Mouse (Mus musculus) lung, embryonic 16.5 days (tissue): ENCODE data around the gene Cope. TPM values are rescaled to one million over a fixed set of nuclear protein-coding genes. Genes with fewer than 3 reads are reported as not detected.

ENCODE experiments used
- ATAC-seq: fragments of 200-750 bp; cut with Nextera tagmentation; 2 replicates; pipeline ENCODE4 v1.8.0; 2017; ENCODE audit warnings: low read depth, mild to moderate bottlenecking, moderate library complexity
- H3K27ac ChIP-seq: fragments of 300-500 bp; sonication (generic); 2 replicates; pipeline ENCODE4 v1.5.1; 2014; ENCODE audit warnings: mild to moderate bottlenecking, control low read depth, low read length
- H3K27me3 ChIP-seq: fragments of 300-500 bp; sonication (generic); 2 replicates; pipeline ENCODE4 v1.6.1; 2014; ENCODE audit warnings: low read depth, low read length, mixed read lengths; ENCODE audit not compliant: control insufficient read depth, insufficient read depth
- H3K36me3 ChIP-seq: fragments of 300-500 bp; sonication (generic); 2 replicates; pipeline ENCODE4 v1.6.1; 2014; ENCODE audit warnings: low read length; ENCODE audit not compliant: control insufficient read depth, insufficient read depth
- H3K4me1 ChIP-seq: fragments of 300-500 bp; sonication (generic); replicated peaks from 2 replicates; pipeline ENCODE4 v1.6.1; 2014; ENCODE audit warnings: low read length, mixed read lengths; ENCODE audit not compliant: control insufficient read depth, insufficient read depth
- H3K4me2 ChIP-seq: fragments of 300-500 bp; sonication (generic); 2 replicates; pipeline ENCODE4 v1.6.1; 2014; ENCODE audit warnings: low read depth, low read length, control low read depth
- H3K4me3 ChIP-seq: fragments of 300-500 bp; sonication (generic); 2 replicates; pipeline ENCODE4 v1.5.1; 2014; ENCODE audit warnings: mild to moderate bottlenecking, low read length, control low read depth
- H3K9ac ChIP-seq: fragments of 300-500 bp; sonication (generic); 2 replicates; pipeline ENCODE4 v1.6.1; 2014; ENCODE audit warnings: low read length, control low read depth
- H3K9me3 ChIP-seq: fragments of 300-500 bp; sonication (generic); 2 replicates; pipeline ENCODE4 v1.6.1; 2016; ENCODE audit warnings: low read length; ENCODE audit not compliant: control insufficient read depth
- WGBS: fragments of 180-500 bp; shearing (Covaris S2); extraction: QIAGEN DNeasy Blood & Tissue Kit; methylation state at CpG from one replicate; pipeline ENCODE4 v1.1.7; 2014; 5-methylcytosine and 5-hydroxymethylcytosine counted together
- polyA plus RNA-seq: library from polyadenylated mRNA; unstranded; fragments of >200 nt; fragmentation: Nextera tagmentation; extraction: Ambion mirVana; gene quantifications from 2 replicates; pipeline ENCODE4 v1.2.1, GENCODE M21; 2015

Gene Cope
- polyA plus RNA-seq, 1 experiment from 2014 or later = 325 TPM

DNA sequence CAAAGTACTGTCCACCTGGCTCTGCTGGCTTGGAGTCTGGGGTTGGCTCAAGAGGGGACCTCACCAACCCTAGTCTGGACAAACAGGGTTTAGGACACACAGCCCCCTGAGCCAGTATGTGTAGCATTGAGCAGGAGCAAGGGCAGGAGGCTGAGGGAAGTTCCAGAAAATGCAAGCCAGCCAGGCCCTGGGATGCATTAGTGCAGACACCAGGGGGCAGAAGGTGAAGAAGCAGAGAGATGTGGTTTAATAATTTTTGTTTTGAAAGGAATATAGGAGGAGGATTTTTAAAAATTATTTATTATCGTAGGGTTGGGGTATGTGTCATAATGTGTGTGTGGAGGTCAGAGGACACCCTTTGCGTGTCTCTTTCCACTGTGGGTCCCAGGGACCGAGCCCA, 21.4 kb downstream of the Cope start:
- Histone ChIP-seq H3K27me3 (no peaks in the 10 kb centered on the region), H3K27ac (no peak overlapping the region), H3K36me3 (no peaks in the 10 kb centered on the region), H3K4me2 (no peak overlapping the region), H3K4me1 (no peaks in the 10 kb centered on the region), H3K9me3 (no peaks in the 10 kb centered on the region), H3K9ac (no peak overlapping the region), H3K4me3 (no peak overlapping the region)
- 90% methylated on average over 3 of the region's 3 CpGs for WGBS
- no peak for ATAC-seq

DNA sequence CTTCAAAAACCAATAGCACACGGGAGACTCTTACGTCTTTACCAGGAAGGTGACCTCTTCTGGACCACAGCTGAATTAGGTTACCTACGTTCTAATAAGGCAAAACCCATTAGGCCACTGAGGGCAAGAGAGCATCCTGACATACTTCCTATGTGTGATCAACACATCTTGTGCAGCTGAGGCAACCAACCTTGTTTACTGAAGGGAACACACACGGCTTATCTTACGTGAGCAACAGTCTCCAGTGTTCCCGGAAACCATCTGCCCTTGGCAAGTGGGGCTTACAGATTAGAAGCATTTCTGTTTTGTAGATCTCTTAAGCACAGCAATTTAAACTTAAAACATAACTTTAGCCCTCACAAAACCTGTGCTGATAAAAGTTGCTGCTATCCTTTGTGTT, 25.2 kb downstream of the Cope start:
- H3K4me3 ChIP-seq = no peak overlapping the region
- no peak overlapping the region for H3K4me2 ChIP-seq
- no peak overlapping the region for H3K27ac ChIP-seq
- peaks cover 11% of the 10 kb centered on the region for H3K36me3 ChIP-seq
- H3K9ac ChIP-seq = no peak overlapping the region
- 88% methylated on average over 6 of the region's 6 CpGs for WGBS
- no peaks in the 10 kb centered on the region for H3K9me3 ChIP-seq
- no peak for ATAC-seq
- peaks cover 19% of the 10 kb centered on the region for H3K4me1 ChIP-seq
- H3K27me3 ChIP-seq = peaks cover 2% of the 10 kb centered on the region; the same call in 1 of the 2 replicates

DNA sequence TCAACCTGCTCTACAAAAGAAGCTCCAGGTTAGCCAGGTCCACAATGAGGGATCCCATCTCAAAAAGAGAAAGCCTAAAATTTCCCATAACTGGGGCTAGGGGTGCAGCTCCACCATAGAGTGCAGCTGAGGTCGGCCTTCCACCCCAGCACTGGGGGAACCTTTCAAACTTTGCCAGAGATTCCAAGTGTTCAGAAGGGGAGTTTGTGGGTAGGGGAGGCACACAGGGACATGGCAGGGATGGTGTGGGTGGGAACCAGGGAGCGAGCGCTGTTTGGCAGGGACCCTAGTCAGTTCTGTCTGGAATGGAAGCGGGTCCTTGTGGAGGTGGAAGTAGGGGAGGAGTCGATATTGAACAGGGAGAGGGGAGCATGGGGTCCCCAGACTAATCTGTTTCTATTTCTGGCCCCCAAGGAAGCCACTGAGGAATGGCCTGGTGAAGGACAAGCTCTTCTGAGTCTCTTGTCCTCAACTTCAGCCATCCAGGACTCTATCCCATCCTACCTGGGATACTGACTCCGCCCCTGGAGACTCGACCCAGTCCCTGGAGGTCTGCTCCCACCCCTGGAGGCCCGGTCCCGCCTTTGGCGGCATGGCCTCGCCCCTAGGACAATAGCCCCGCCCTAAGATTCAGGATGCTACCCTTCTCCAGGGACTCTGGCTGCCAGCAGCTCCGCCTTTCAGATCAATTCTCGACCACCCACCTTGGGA, 27.0 kb downstream of the Cope start, which contains the start of gene Gdf1:
Gene Gdf1 (plus strand): TSS at position 694 of the 711 bp plus-strand sequence.
- no peaks in the 10 kb centered on the region for H3K9me3 ChIP-seq
- peaks cover 19% of the 10 kb centered on the region for H3K4me1 ChIP-seq
- peak within 1 kb of the TSS; percentile 39 for H3K4me2 ChIP-seq
- H3K36me3 ChIP-seq = peaks cover 28% of the 10 kb centered on the region
- ATAC-seq = no peak
- no peak within 1 kb of the TSS for H3K27ac ChIP-seq
- peak within 1 kb of the TSS; percentile 12 for H3K4me3 ChIP-seq
- peaks cover 2% of the 10 kb centered on the region; the same call in 1 of the 2 replicates for H3K27me3 ChIP-seq
- 29% methylated on average over 14 of the region's 14 CpGs for WGBS
- peak within 1 kb of the TSS; percentile 47; the same call in 1 of the 2 replicates for H3K9ac ChIP-seq

DNA sequence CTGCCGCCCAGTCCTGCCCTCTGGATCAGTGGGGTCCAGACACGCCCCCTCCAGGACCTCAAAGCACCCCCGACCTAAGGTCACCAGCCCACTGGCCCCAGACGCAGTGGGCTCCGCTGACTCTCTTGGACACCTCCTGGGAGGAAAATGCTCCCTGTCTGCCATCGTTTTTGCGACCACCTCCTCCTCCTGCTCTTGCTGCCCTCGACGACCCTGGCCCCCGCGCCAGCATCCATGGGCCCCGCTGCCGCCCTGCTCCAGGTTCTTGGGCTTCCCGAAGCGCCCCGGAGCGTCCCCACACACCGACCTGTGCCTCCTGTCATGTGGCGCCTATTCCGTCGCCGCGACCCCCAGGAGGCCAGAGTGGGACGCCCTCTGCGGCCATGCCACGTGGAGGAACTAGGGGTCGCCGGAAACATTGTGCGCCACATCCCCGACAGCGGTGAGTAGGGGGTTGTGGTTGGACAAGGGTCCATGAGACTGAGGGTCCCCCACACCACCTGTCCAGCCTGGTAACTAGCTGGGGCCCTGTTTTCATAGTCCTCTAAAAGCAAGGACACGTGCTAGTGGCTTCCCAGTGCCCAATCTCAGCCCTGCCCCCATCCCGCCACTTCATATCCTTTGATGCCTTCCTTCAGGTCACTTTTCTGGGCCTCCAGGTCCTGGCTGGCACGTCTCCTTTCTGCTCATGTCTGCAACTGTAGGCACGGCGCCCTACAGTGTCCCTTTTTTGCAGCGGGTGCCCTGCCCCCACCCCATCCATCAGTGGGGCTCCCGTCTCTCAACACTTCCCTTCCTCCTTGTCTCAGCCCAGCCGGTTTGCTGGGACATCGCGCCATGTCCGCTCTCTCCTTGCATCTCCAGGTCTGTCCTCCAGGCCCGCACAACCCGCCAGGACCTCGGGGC, 27.8 kb downstream of the Cope start:
- Histone ChIP-seq H3K4me1 (peaks cover 19% of the 10 kb centered on the region), H3K9me3 (no peaks in the 10 kb centered on the region), H3K4me3 (peak overlapping the region; percentile 12), H3K4me2 (peak overlapping the region; percentile 39), H3K9ac (peak overlapping the region; percentile 47; the same call in 1 of the 2 replicates), H3K27ac (no peak overlapping the region), H3K36me3 (peaks cover 36% of the 10 kb centered on the region), H3K27me3 (peaks cover 2% of the 10 kb centered on the region; the same call in 1 of the 2 replicates)
- ATAC-seq = peak; percentile 47
- WGBS = 10% methylated on average over 45 of the region's 45 CpGs

DNA sequence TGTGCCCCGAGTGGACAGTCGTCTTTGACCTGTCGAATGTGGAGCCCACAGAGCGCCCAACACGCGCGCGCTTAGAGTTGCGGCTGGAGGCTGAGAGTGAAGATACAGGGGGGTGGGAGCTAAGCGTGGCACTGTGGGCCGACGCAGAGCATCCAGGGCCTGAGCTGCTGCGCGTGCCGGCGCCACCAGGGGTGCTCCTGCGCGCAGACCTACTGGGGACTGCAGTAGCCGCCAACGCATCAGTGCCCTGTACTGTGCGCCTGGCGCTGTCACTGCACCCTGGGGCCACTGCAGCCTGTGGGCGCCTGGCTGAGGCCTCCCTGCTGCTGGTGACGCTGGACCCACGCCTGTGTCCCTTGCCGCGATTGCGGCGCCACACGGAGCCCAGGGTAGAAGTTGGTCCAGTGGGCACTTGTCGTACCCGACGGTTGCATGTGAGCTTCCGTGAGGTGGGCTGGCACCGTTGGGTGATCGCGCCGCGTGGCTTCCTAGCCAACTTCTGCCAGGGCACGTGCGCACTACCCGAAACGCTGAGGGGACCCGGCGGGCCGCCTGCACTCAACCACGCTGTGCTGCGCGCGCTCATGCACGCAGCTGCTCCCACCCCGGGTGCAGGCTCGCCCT, 28.5 kb downstream of the Cope start:
- Histone ChIP-seq H3K4me1 (peaks cover 19% of the 10 kb centered on the region), H3K9me3 (no peaks in the 10 kb centered on the region), H3K27ac (no peak overlapping the region), H3K4me3 (peak overlapping the region; percentile 12; the same call in 1 of the 2 replicates), H3K36me3 (peaks cover 44% of the 10 kb centered on the region), H3K4me2 (peak overlapping the region; percentile 39), H3K9ac (peak overlapping the region; percentile 47; the same call in 1 of the 2 replicates), H3K27me3 (peaks cover 2% of the 10 kb centered on the region; the same call in 1 of the 2 replicates)
- ATAC-seq = peak; percentile 86
- WGBS = 31% methylated on average over 51 of the region's 53 CpGs

DNA sequence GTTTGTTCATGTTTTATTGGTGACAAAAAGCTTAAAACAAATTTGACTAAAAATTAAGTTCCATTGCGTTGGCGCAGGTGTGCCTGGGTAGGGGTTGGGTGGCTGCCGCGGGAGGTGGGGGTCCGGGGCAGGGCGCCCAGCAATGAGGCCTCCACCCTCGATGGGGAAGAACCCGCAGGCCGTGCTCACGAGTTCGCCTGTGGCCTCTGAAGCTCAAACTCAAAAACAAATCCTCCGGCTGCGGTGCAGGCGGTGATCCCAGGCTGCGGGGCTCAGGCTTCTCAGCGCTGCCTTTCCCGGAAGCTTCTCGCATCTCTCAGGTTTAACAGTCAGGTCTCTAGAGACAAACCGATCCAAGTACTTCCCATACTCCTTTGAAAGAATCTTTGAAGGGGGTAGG, 29.2 kb downstream of the Cope start:
- Histone ChIP-seq H3K9me3 (no peaks in the 10 kb centered on the region), H3K4me3 (no peak overlapping the region), H3K27ac (no peak overlapping the region), H3K4me1 (peaks cover 19% of the 10 kb centered on the region), H3K4me2 (no peak overlapping the region), H3K9ac (no peak overlapping the region), H3K27me3 (peaks cover 2% of the 10 kb centered on the region; the same call in 1 of the 2 replicates), H3K36me3 (peaks cover 51% of the 10 kb centered on the region)
- 75% methylated on average over 19 of the region's 19 CpGs for WGBS
- ATAC-seq = no peak

DNA sequence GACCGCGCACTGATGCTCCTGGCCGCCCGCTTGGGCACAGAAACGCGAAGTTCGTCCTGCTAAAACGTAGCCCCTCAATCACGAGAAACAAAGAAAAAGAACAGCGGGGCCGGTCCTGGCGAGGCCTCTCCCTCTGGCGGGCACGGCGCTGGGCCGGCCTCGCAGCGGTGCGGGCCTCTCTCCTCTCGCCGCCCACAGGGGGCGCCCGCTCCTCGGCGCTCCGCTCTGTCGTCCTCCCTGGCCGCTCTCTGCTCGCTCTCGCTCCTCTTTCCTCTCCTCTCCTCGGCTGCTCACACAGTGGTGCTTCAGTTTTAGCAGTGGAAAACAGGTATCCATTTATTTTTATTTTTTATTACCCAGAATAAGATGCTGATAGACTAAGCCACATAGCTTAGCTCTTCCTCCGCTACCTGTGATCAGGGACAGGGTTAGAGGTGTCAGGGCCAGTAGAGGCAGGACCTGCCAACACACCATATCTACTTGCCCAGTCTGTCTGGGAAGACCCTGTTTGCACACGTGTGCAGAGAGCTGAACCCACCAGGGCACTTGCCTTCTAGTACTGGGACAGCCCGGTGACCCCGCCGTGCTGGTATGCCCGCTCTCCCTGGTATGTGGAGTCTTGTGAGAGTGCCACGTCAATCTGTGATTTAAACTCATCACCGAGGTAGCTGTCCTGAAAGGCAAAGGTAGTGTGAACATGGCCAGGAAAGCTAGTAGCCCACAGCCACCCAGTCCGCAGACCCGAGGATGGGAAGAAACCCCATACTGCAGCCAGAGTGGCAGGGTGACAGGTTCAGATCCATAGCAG, 30.0 kb downstream of the Cope start:
- peak; percentile 79 for ATAC-seq
- Histone ChIP-seq H3K9me3 (no peaks in the 10 kb centered on the region), H3K27me3 (peaks cover 2% of the 10 kb centered on the region; the same call in 1 of the 2 replicates), H3K9ac (no peak overlapping the region), H3K27ac (no peak overlapping the region), H3K4me1 (peaks cover 19% of the 10 kb centered on the region), H3K4me2 (no peak overlapping the region), H3K36me3 (peaks cover 58% of the 10 kb centered on the region), H3K4me3 (no peak overlapping the region)
- WGBS = 31% methylated on average over 39 of the region's 41 CpGs

DNA sequence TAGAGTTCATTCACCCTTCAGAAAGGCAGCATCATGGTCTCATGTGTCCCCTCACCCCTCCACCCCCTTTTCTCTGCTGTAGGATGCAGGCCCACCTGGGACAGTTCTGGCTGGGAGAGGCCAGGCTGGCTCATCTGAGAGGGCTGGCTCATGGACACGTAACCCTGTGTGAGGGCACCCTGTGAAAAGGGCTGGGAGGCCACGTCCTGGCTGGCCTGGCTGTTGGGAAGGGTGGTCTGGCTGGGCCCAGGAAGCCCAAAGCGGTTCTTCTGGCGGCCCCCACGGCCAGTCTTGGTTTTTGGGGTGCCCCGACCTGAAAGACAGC, 30.5 kb downstream of the Cope start:
- Histone ChIP-seq H3K27ac (no peak overlapping the region), H3K9ac (no peak overlapping the region), H3K9me3 (no peaks in the 10 kb centered on the region), H3K4me1 (peaks cover 19% of the 10 kb centered on the region), H3K27me3 (peaks cover 2% of the 10 kb centered on the region; the same call in 1 of the 2 replicates), H3K4me2 (no peak overlapping the region), H3K4me3 (no peak overlapping the region), H3K36me3 (peaks cover 64% of the 10 kb centered on the region)
- 91% methylated on average over 6 of the region's 6 CpGs for WGBS
- no peak for ATAC-seq
